Mouse (Mus musculus): ENCODE data around the gene Nampt.

Gene Nampt

DNA sequence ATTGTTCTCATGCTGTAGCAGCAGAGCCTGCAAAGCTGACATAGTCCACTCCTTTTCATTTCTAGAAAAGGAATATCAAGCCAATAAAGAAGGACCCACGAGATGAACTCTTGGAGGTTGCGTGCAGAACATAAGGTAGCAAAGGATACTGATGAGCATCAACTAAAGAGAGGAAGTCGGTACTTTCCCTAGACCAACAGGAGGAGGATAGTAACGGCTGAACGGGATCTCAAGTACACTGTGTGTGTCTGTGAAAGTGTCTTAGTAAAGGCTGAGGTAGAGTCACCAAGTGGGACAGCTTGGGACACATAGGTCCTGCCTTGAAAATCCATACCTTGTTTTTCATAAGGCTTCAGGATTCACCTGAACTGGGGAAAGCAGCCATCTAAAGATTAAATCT, 34.4 kb downstream of the Nampt start:
- Histone ChIP-seq H3K4me1 (replicated peaks; ENCODE audit: low read depth, low read length) (no peaks in the 10 kb centered on the region), H3K36me3 (ENCODE audit: insufficient read depth, low read length) (peaks cover 60% of the 10 kb centered on the region), H3K9me3 (ENCODE audit: low read length) (no peaks in the 10 kb centered on the region), H3K4me3 (replicated peaks; ENCODE audit: low read length) (no peak overlapping the region), H3K27me3 (ENCODE audit: insufficient read depth, low read length) (no peaks in the 10 kb centered on the region)
- TF ChIP-seq POU5F1 (IDR thresholded peaks at IDR 0.05; ENCODE audit: borderline replicate concordance, low read length): no peak
- no peak for TF ChIP-seq CTCF (conservative IDR thresholded peaks at IDR 0.05; ENCODE audit: low read length)
- no peak for TF ChIP-seq NANOG (IDR thresholded peaks at IDR 0.05; ENCODE audit: borderline replicate concordance, low read length)

DNA sequence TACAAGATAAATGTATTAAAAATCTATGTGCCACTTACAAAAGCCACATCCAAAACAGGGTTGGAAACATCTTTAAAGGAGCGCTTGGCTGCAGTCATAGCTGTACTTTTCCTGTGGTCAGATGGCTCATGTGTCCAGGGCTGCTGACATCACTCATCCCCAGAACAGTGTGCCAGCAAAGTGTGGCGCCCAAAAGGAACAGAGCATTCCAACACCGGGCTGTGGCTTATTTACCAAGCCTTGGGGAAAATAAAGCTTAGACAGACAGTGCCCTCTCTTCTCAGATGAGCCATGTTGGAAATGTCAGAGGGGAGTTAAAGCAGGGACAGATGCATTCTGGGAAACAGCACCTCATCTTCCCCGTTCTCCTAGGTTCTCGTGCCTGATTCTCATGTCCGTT, 35.5 kb downstream of the Nampt start:
- no peaks in the 10 kb centered on the region for H3K4me1 ChIP-seq (replicated peaks; ENCODE audit: low read depth, low read length)
- no peaks in the 10 kb centered on the region for H3K27me3 ChIP-seq (ENCODE audit: insufficient read depth, low read length)
- H3K9me3 ChIP-seq (ENCODE audit: low read length): no peaks in the 10 kb centered on the region
- H3K36me3 ChIP-seq (ENCODE audit: insufficient read depth, low read length): peaks cover 50% of the 10 kb centered on the region
- H3K4me3 ChIP-seq (replicated peaks; ENCODE audit: low read length): no peak overlapping the region
- TF ChIP-seq CTCF (conservative IDR thresholded peaks at IDR 0.05; ENCODE audit: low read length): no peak
- no peak for TF ChIP-seq NANOG (IDR thresholded peaks at IDR 0.05; ENCODE audit: borderline replicate concordance, low read length)
- no peak for TF ChIP-seq POU5F1 (IDR thresholded peaks at IDR 0.05; ENCODE audit: borderline replicate concordance, low read length)

DNA sequence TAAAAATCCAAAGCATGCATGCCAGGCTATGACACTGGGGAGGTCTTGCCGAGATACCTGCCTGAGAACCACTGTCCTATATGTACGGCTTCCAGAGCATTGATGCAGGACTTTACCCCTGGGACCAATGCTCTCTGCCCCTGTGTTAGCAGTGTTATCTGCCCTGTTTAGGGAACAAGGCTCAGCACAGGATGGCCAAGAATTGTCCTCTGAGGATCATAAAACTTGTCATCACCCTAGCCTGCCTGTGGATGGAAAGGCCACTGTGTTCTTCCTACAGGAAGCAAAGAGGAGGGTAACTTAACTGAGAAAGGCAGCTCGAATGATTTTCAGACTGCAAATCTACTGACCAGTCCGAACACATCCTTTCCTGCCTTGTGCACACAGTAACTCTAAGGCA, 36.1 kb downstream of the Nampt start:
- TF ChIP-seq NANOG (IDR thresholded peaks at IDR 0.05; ENCODE audit: borderline replicate concordance, low read length) (no peak), POU5F1 (IDR thresholded peaks at IDR 0.05; ENCODE audit: borderline replicate concordance, low read length) (no peak), CTCF (conservative IDR thresholded peaks at IDR 0.05; ENCODE audit: low read length) (no peak)
- H3K9me3 ChIP-seq (ENCODE audit: low read length): no peaks in the 10 kb centered on the region
- H3K4me1 ChIP-seq (replicated peaks; ENCODE audit: low read depth, low read length): no peaks in the 10 kb centered on the region
- H3K4me3 ChIP-seq (replicated peaks; ENCODE audit: low read length): no peak overlapping the region
- H3K27me3 ChIP-seq (ENCODE audit: insufficient read depth, low read length): no peaks in the 10 kb centered on the region
- peaks cover 45% of the 10 kb centered on the region for H3K36me3 ChIP-seq (ENCODE audit: insufficient read depth, low read length)

DNA sequence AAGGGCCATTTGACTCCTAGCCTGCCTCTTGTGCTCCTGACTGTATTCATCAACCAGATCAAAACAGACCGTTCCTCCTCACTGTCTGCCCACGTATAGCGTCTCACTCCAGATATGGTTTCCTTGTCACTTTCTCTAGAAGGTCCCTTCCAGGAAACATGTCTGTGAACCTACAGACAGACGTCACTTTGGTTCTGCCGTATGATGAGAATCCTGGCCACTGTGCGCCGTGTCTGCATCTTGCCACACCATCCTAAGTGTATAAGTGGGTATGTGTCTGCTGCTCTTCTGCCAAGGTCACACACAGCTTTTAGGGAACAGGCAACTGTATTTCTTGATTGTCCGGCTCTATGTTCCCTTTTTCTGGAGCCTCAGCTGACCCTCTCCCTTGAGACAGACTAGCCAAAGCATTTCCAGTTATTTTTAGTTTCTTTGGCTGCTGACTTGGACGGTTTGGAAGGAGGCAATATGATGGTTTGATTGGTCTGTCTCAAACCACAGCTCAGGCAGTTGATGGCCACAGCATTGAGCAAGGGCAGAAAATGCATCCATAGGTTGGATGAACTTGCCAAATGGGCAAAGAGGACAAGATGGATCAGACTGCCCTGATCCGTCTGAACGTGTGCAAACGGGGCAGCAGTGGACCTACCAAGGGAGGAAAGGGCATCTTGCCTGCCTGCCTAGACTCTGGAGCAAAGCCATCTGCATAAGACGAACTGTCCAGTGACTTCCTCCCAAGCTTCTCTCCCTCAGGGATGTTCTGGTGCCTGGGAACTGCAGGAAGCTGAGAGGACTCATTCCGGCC, 37.6 kb downstream of the Nampt start:
- Histone ChIP-seq H3K4me1 (replicated peaks; ENCODE audit: low read depth, low read length) (no peaks in the 10 kb centered on the region), H3K36me3 (ENCODE audit: insufficient read depth, low read length) (peaks cover 32% of the 10 kb centered on the region), H3K4me3 (replicated peaks; ENCODE audit: low read length) (no peak overlapping the region), H3K9me3 (ENCODE audit: low read length) (no peaks in the 10 kb centered on the region), H3K27me3 (ENCODE audit: insufficient read depth, low read length) (no peaks in the 10 kb centered on the region)
- TF ChIP-seq CTCF (conservative IDR thresholded peaks at IDR 0.05; ENCODE audit: low read length) (no peak), POU5F1 (IDR thresholded peaks at IDR 0.05; ENCODE audit: borderline replicate concordance, low read length) (no peak), NANOG (IDR thresholded peaks at IDR 0.05; ENCODE audit: borderline replicate concordance, low read length) (no peak)

DNA sequence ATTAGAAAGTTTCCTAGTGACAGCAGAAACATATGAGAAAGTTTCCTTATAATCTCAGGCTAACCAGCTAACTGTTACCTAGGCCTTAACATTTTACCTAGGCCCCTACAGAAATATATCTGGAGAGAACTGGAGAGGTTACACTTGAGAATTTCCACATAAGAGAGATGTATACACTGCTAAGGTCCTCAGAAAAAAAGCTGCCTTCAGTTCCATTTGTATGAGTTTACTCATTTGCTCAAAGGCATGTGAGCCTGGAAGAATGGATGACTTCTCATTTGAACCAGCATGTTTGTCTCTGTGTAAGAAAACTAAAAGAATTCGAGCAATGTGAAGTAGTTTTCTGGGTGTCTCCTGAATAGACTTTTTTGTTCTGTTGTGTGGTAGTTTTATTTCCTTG, 39.1 kb downstream of the Nampt start:
- Histone ChIP-seq H3K36me3 (ENCODE audit: insufficient read depth, low read length) (peaks cover 20% of the 10 kb centered on the region), H3K9me3 (ENCODE audit: low read length) (no peaks in the 10 kb centered on the region), H3K4me3 (replicated peaks; ENCODE audit: low read length) (no peak overlapping the region), H3K27me3 (ENCODE audit: insufficient read depth, low read length) (no peaks in the 10 kb centered on the region), H3K4me1 (replicated peaks; ENCODE audit: low read depth, low read length) (no peaks in the 10 kb centered on the region)
- no peak for TF ChIP-seq POU5F1 (IDR thresholded peaks at IDR 0.05; ENCODE audit: borderline replicate concordance, low read length)
- TF ChIP-seq NANOG (IDR thresholded peaks at IDR 0.05; ENCODE audit: borderline replicate concordance, low read length): no peak
- no peak for TF ChIP-seq CTCF (conservative IDR thresholded peaks at IDR 0.05; ENCODE audit: low read length)

DNA sequence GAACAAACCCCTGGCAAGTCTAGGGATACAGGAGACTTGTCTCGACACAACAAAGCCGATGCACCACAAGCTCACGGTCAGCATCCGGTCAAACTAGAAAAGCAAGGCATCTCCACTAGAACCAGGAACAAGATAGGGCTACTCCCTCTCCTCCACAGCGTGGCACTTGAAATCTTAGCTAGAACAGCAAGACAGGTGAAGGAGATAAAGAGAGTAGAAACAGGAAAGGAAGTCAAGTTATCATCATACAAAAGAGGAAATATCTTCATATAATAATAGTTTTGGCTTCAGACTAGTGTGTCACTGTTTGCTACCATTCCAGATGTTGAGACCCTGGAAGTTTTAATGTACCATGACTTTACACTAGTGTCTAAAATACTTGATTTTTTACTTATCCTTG, 41.5 kb downstream of the Nampt start:
- Histone ChIP-seq H3K27me3 (ENCODE audit: insufficient read depth, low read length) (no peaks in the 10 kb centered on the region), H3K36me3 (ENCODE audit: insufficient read depth, low read length) (peaks cover 7% of the 10 kb centered on the region; the same call in 1 of the 2 replicates), H3K4me1 (replicated peaks; ENCODE audit: low read depth, low read length) (no peaks in the 10 kb centered on the region), H3K9me3 (ENCODE audit: low read length) (no peaks in the 10 kb centered on the region), H3K4me3 (replicated peaks; ENCODE audit: low read length) (no peak overlapping the region)
- TF ChIP-seq NANOG (IDR thresholded peaks at IDR 0.05; ENCODE audit: borderline replicate concordance, low read length) (no peak), CTCF (conservative IDR thresholded peaks at IDR 0.05; ENCODE audit: low read length) (no peak), POU5F1 (IDR thresholded peaks at IDR 0.05; ENCODE audit: borderline replicate concordance, low read length) (no peak)

DNA sequence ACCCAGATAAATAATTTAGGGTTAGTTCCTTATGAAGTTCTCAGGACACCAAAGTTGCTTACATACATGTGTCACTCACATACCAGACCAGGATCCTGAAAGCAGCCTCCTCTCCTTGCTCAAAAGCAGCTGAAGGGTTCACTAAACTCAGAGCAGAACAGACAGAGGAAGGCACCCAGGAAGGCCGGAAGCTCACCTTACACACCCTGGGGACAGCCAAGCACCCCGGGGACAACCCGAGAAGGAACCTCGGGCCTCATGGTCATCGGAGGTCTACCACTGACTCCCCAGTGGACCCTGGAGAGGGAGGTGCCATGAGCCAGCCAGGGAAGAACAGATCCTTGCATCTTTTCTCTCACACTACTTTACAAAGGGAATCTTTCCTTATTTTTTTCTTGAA, 51.5 kb downstream of the Nampt start:
- Histone ChIP-seq H3K36me3 (ENCODE audit: insufficient read depth, low read length) (no peaks in the 10 kb centered on the region), H3K9me3 (ENCODE audit: low read length) (no peaks in the 10 kb centered on the region), H3K4me1 (replicated peaks; ENCODE audit: low read depth, low read length) (no peaks in the 10 kb centered on the region), H3K4me3 (replicated peaks; ENCODE audit: low read length) (no peak overlapping the region), H3K27me3 (ENCODE audit: insufficient read depth, low read length) (no peaks in the 10 kb centered on the region)
- TF ChIP-seq POU5F1 (IDR thresholded peaks at IDR 0.05; ENCODE audit: borderline replicate concordance, low read length): no peak
- no peak for TF ChIP-seq CTCF (conservative IDR thresholded peaks at IDR 0.05; ENCODE audit: low read length)
- no peak for TF ChIP-seq NANOG (IDR thresholded peaks at IDR 0.05; ENCODE audit: borderline replicate concordance, low read length)

DNA sequence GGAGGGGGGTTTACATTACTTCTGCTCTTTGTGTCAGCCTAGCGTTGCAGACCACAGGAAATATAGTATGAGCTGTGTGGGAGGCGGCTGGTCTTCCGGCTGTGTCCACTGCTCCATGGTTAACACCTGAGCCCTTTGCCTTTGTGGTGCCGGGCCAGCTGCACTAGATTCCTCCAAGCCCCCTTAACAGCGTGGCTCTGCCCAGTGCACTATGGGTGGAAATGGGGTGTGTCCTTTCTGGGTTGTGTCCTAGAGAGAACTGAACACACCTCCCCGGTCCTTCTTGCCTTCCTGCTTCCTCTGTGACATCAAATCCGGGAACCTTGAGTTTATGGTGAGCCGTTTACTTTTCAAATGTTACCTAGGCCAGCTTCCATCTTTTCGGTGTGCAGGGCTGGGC, 58.2 kb downstream of the Nampt start:
- Histone ChIP-seq H3K9me3 (ENCODE audit: low read length) (peaks cover 10% of the 10 kb centered on the region), H3K4me3 (replicated peaks; ENCODE audit: low read length) (no peak overlapping the region), H3K36me3 (ENCODE audit: insufficient read depth, low read length) (no peaks in the 10 kb centered on the region), H3K4me1 (replicated peaks; ENCODE audit: low read depth, low read length) (peaks cover 3% of the 10 kb centered on the region; the same call in 1 of the 2 replicates), H3K27me3 (ENCODE audit: insufficient read depth, low read length) (peaks cover 4% of the 10 kb centered on the region; the same call in 1 of the 2 replicates)
- no peak for TF ChIP-seq CTCF (conservative IDR thresholded peaks at IDR 0.05; ENCODE audit: low read length)
- no peak for TF ChIP-seq NANOG (IDR thresholded peaks at IDR 0.05; ENCODE audit: borderline replicate concordance, low read length)
- no peak for TF ChIP-seq POU5F1 (IDR thresholded peaks at IDR 0.05; ENCODE audit: borderline replicate concordance, low read length)
